Mouse (Mus musculus): ENCODE results near the gene Dnajc10. TPM values are rescaled to one million over a fixed set of nuclear protein-coding genes. Genes with fewer than 3 reads are reported as not detected.

Gene Dnajc10
- polyA plus RNA-seq, 1 experiment from 2014 or later: 97.1 TPM

Other genes starting within 250 kb of the Dnajc10 start
- gene Pde1a, start 186.0 kb upstream of the Dnajc10 start, polyA plus RNA-seq (2016; fragmentation: Nextera tagmentation; extraction: Ambion mirVana): 9.9 and 12.3 TPM in 2 replicates
- gene Prdx6b, start 23.0 kb upstream of the Dnajc10 start, polyA plus RNA-seq (2016; fragmentation: Nextera tagmentation; extraction: Ambion mirVana): 0.08 TPM in 1 of 2 replicates, not detected in the other
- gene Frzb, start 132.2 kb downstream of the Dnajc10 start, polyA plus RNA-seq (2016; fragmentation: Nextera tagmentation; extraction: Ambion mirVana): 51.3 and 81.0 TPM in 2 replicates